Mouse (Mus musculus) myocyte (in vitro differentiated cells): ENCODE data around the gene Gm49403. TPM values are rescaled to one million over a fixed set of nuclear protein-coding genes. Genes with fewer than 3 reads are reported as not detected.

Experiments
- H3K27me3 ChIP-seq: one replicate; pipeline ENCODE4 v1.6.1; 2011; ENCODE audit not compliant: control insufficient read depth, insufficient read depth, insufficient read length
- H3K36me3 ChIP-seq: one replicate; pipeline ENCODE4 v1.6.1; 2011; ENCODE audit not compliant: control insufficient read depth, insufficient read depth
- H3K4me2 ChIP-seq: one replicate; pipeline ENCODE4 v1.6.1; 2011; ENCODE audit warnings: low read depth, control low read depth
- H3K4me3 ChIP-seq: one replicate; pipeline ENCODE4 v1.5.1; 2011; ENCODE audit warnings: mild to moderate bottlenecking, control low read depth, moderate library complexity
- H3K79me2 ChIP-seq: one replicate; pipeline ENCODE4 v1.6.1; 2011; ENCODE audit not compliant: control insufficient read depth, insufficient read depth
- H3ac ChIP-seq: one replicate; pipeline ENCODE4 v1.6.1; 2011; ENCODE audit not compliant: control insufficient read depth, insufficient read length
- CEBPB ChIP-seq: IDR thresholded peaks from 2 replicates; pipeline ENCODE4 v1.6.1; 2011; ENCODE audit warnings: mild to moderate bottlenecking, moderate library complexity; ENCODE audit not compliant: poor library complexity, insufficient read depth, severe bottlenecking
- E2F4 ChIP-seq: IDR thresholded peaks from one replicate; pipeline ENCODE4 v1.6.1; 2011; ENCODE audit warnings: mild to moderate bottlenecking, control low read depth, moderate library complexity; ENCODE audit not compliant: insufficient read depth
- MAX ChIP-seq: IDR thresholded peaks from one replicate; pipeline ENCODE4 v1.6.1; 2011; ENCODE audit warnings: low read depth, mild to moderate bottlenecking, control low read depth
- MYOD1 ChIP-seq, 3 experiments: IDR thresholded peaks; one replicate each; pipeline ENCODE4 v1.6.1; 2011; ENCODE audit warnings: control low read depth in 2 of 3, low read depth in 2 of 3, mild to moderate bottlenecking in 2 of 3, moderate library complexity in 1 of 3; ENCODE audit not compliant: insufficient read length in 2 of 3, control insufficient read depth in 1 of 3
- MYOG ChIP-seq, 3 experiments: IDR thresholded peaks; one replicate each; pipeline ENCODE4 v1.6.1; 2011; ENCODE audit warnings: control low read depth in 2 of 3, low read depth in 2 of 3, mild to moderate bottlenecking in 2 of 3; ENCODE audit not compliant: insufficient read length in 2 of 3, control insufficient read depth in 1 of 3, insufficient read depth in 1 of 3
- POLR2A ChIP-seq: IDR thresholded peaks from one replicate; pipeline ENCODE4 v1.6.1; 2011; ENCODE audit warnings: low read depth, mild to moderate bottlenecking, control low read depth, moderate library complexity; ENCODE audit not compliant: insufficient read length
- POLR2AphosphoS2 ChIP-seq: IDR thresholded peaks from one replicate; pipeline ENCODE4 v1.6.1; 2011; ENCODE audit warnings: low read depth, control low read depth; ENCODE audit not compliant: insufficient read length
- REST ChIP-seq: IDR thresholded peaks from one replicate; pipeline ENCODE4 v1.6.1; 2011; ENCODE audit warnings: mild to moderate bottlenecking, control low read depth, moderate library complexity; ENCODE audit not compliant: insufficient read depth, insufficient read length
- SRF ChIP-seq: IDR thresholded peaks from one replicate; pipeline ENCODE4 v1.6.1; 2011; ENCODE audit warnings: low read depth; ENCODE audit not compliant: control insufficient read depth, insufficient read length
- TCF12 ChIP-seq: IDR thresholded peaks from one replicate; pipeline ENCODE4 v1.6.1; 2011; ENCODE audit warnings: mild to moderate bottlenecking, control low read depth; ENCODE audit not compliant: poor library complexity, insufficient read depth, severe bottlenecking
- TCF3 ChIP-seq: IDR thresholded peaks from one replicate; pipeline ENCODE4 v1.6.1; 2011; ENCODE audit warnings: low read depth, control low read depth; ENCODE audit not compliant: insufficient read length
- USF1 ChIP-seq: IDR thresholded peaks from one replicate; pipeline ENCODE4 v1.6.1; 2011; ENCODE audit warnings: low read depth, mild to moderate bottlenecking, control low read depth, moderate library complexity
- polyA plus RNA-seq: library from polyadenylated mRNA; unstranded; fragments of >200 nt; fragmentation: generic; extraction: Trizol; gene quantifications from one replicate; pipeline ENCODE4 v1.2.1, GENCODE M21; 2012; ENCODE audit warnings: missing spikeins

Gene Gm49403
- polyA plus RNA-seq, 1 experiment, result not detected

DNA sequence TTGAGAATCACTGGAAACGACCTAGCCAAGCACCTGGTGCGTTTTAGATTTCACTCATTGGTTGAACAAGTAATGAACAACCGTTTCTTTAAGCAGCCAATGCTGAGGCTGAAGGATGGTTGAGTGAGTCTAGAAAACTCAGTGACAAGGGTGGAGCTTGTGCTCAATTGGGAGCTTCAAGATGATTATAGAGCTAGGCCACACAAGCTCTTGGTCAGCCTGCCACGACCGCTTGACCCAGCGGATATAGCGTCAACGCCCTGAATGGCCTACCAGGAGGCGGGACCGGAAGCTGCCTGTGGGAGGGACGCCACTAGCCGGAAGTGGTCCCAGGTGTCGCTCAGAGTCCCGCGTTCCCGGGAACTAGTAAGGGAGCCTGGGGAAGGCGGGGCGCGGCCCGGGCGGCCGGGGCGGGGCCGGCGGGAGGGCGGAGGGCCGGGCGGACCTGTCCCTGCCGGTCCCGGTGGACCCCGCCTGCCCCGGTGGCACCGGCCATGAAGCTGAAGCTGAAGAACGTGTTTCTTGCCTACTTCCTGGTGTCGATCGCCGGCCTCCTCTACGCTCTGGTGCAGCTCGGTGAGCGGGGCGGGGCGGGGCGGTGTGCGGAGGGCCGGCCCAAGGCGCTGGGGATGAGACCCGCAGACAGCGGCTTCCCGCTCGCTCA lies 36.5 kb downstream of the Gm49403 start, which contains the start of gene B3gat3:
Gene B3gat3 (plus strand): TSS at position 302 of the 664 bp plus-strand sequence.
- TF ChIP-seq MYOD1 (IDR thresholded peaks at IDR 0.05; ENCODE audit: control insufficient read depth in 1 of 3, insufficient read length in 2 of 3, low read depth in 2 of 3) (no peak), TCF12 (no peak), MYOG (IDR thresholded peaks at IDR 0.05; ENCODE audit: control insufficient read depth in 1 of 3, insufficient read depth in 1 of 3, insufficient read length in 2 of 3, low read depth in 2 of 3) (peak in 1 of 3 experiments; percentile 28), REST (no peak), USF1 (no peak), POLR2AphosphoS2 (peak; percentile 86), POLR2A (peak; percentile 89)
- H3K4me2 ChIP-seq, result peak within 1 kb of the TSS; percentile 97
- peaks cover 20% of the 10 kb centered on the region for H3K36me3 ChIP-seq
- peak within 1 kb of the TSS; percentile 62 for H3ac ChIP-seq
- H3K4me3 ChIP-seq, result peak within 1 kb of the TSS; percentile 81
- H3K79me2 ChIP-seq, result peaks cover 35% of the 10 kb centered on the region
- H3K27me3 ChIP-seq, result no peaks in the 10 kb centered on the region

DNA sequence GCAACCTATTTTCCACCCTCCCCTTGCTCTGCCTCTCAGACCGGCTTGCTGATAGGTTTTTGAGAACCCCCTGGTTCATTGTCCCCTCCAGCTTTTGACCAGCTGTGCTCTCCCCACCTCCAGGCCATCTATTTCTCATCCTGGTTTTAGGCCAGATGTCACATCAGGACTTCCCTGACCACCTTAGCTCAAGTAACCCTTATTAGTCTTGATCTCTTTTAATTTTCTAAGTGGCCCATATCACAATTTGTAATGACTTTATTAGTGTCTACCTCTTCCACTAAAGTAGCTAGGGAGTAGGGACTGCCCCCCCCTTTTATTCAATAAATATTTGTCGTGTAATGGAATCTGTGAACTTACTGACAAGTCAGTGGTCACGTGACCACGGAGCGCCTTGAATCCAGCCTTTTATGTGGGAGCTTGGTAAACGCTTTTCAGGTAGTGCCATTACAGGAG lies 37.1 kb downstream of the Gm49403 start:
- H3K27me3 ChIP-seq, result no peaks in the 10 kb centered on the region
- H3K4me3 ChIP-seq, result peak overlapping the region; percentile 81
- peaks cover 14% of the 10 kb centered on the region for H3K36me3 ChIP-seq
- H3K79me2 ChIP-seq, result peaks cover 35% of the 10 kb centered on the region
- peak overlapping the region; percentile 62 for H3ac ChIP-seq
- TF ChIP-seq POLR2AphosphoS2 (no peak), USF1 (peak; percentile 97)
- peak overlapping the region; percentile 97 for H3K4me2 ChIP-seq

DNA sequence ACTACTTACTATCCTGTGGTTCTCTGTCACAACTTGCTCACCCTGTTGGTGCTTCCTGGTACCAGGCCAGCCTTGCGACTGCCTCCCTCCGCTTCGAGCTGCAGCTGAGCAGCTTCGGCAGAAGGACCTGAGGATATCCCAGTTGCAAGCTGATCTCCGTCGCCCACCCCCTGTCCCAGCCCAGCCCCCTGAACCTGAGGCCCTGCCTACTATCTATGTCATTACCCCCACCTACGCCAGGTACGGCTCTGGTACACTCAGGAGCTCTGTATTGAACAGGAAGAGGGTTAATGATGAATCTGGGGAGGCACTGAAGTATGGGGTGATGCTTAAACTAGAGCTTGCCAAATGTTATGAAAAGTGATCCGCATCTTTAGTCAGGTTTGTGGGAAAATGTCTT lies 38.0 kb downstream of the Gm49403 start:
- Histone ChIP-seq H3K4me2 (peak overlapping the region; percentile 97), H3K4me3 (peak overlapping the region; percentile 81), H3K36me3 (peaks cover 14% of the 10 kb centered on the region), H3K79me2 (peaks cover 35% of the 10 kb centered on the region), H3K27me3 (no peaks in the 10 kb centered on the region), H3ac (no peak overlapping the region)
- TF ChIP-seq REST (no peak), CEBPB (no peak), TCF12 (no peak), TCF3 (no peak), USF1 (no peak)

DNA sequence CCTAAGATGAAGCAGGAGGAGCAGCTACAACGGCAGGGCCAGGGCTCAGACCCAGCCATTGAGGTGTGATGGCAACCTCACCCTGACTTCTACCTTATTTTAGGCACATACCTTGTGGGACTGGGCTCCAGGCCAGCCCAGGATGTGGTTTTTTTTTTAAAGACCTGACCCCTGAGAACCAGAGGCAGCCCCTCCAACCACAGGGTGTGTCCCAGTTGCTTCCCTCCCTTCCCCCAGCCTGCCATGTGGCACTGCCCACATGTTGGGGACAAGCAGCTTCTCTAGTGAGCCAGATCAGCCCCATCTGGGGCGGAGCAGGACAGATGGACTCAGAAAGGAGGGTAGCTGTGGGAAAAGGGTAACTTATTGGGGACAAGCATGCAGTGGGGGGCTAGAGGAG lies 43.0 kb downstream of the Gm49403 start:
- H3K4me2 ChIP-seq, result peak overlapping the region; percentile 27
- no peaks in the 10 kb centered on the region for H3K27me3 ChIP-seq
- TF ChIP-seq TCF12 (no peak), MYOD1 (IDR thresholded peaks at IDR 0.05; ENCODE audit: control insufficient read depth in 1 of 3, insufficient read length in 2 of 3, low read depth in 2 of 3) (peak in 1 of 3 experiments; percentile 70), MYOG (IDR thresholded peaks at IDR 0.05; ENCODE audit: control insufficient read depth in 1 of 3, insufficient read depth in 1 of 3, insufficient read length in 2 of 3, low read depth in 2 of 3) (peak in 2 of 3 experiments; percentile 3 to 85)
- H3K4me3 ChIP-seq, result no peak overlapping the region
- peaks cover 14% of the 10 kb centered on the region for H3K36me3 ChIP-seq
- H3K79me2 ChIP-seq, result peaks cover 26% of the 10 kb centered on the region
- no peak overlapping the region for H3ac ChIP-seq

DNA sequence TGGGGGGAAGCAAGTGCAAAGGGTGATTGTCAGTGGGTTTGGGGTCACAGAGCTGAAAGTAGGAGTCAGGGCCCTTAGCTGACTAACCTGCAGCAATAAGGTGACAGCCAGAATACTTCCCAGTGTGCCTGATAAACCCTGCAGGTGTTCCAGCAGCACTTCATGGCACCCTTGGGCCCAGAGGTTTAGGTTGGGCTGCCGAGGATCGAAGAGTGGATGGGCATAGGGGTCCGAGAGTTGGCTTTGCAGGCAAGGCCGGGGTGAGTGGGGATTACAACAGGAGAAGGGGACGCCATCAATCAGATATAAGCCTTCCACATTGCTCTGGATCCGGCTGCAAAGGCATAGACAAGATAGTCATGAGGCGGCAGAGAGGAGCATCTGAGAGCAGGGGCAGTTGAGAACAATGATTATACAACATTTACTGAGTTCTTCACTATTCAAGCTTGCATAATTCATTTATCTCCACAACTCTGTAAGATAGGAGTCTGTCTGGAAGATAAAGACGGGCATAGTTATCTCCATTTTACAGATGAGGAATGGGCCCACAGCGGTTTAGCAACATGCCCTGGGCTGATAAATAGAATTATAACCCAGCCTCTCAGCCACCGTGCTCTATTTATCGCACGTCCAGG lies 44.3 kb downstream of the Gm49403 start:
- H3K27me3 ChIP-seq, result no peaks in the 10 kb centered on the region
- H3ac ChIP-seq, result no peak overlapping the region
- no peak overlapping the region for H3K4me3 ChIP-seq
- peaks cover 14% of the 10 kb centered on the region for H3K79me2 ChIP-seq
- TF ChIP-seq POLR2AphosphoS2, result no peak
- TF ChIP-seq USF1, result no peak
- TF ChIP-seq TCF3, result no peak
- no peak for TF ChIP-seq CEBPB
- no peak for TF ChIP-seq E2F4
- no peak for TF ChIP-seq SRF
- no peak for TF ChIP-seq MYOG (IDR thresholded peaks at IDR 0.05; ENCODE audit: control insufficient read depth in 1 of 3, insufficient read depth in 1 of 3, insufficient read length in 2 of 3, low read depth in 2 of 3)
- TF ChIP-seq REST, result no peak
- no peak for TF ChIP-seq TCF12
- no peak for TF ChIP-seq MYOD1 (IDR thresholded peaks at IDR 0.05; ENCODE audit: control insufficient read depth in 1 of 3, insufficient read length in 2 of 3, low read depth in 2 of 3)
- TF ChIP-seq POLR2A, result no peak
- no peak for TF ChIP-seq MAX
- no peak overlapping the region for H3K4me2 ChIP-seq
- H3K36me3 ChIP-seq, result peaks cover 13% of the 10 kb centered on the region
